Mouse (Mus musculus): ENCODE measurements around the gene Onecut1.

The Onecut1 gene

GRCm38 (mm10) chr9:74860461-74860860, 1.3 kb upstream of the Onecut1 start:
- DNase-seq (ENCODE audit: low spot score in 2 of 2) = no peak

DNA sequence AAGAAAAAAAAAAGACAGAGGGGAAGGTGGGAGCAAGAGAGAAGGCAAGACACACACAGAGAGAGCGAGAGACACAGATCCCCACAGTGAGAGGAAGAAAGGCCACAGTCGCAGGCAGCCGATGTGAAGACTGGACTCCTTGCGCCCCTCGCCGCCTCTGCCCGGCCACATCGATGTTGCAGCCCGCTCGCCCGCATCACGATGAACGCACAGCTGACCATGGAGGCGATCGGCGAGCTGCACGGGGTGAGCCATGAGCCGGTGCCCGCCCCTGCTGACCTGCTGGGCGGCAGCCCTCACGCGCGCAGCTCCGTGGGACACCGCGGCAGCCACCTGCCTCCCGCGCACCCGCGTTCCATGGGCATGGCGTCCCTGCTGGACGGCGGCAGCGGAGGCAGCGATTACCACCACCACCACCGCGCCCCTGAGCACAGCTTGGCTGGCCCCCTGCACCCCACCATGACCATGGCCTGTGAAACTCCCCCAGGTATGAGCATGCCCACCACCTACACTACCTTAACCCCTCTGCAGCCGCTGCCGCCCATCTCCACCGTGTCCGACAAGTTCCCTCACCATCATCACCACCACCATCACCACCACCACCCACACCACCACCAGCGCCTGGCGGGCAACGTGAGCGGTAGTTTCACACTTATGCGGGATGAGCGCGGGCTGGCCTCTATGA, 517 bp downstream of the Onecut1 start:
- DNase-seq (ENCODE audit: low spot score in 2 of 2) = no peak

- DNase-seq (ENCODE audit: low spot score in 2 of 2) = no peak
Observed at GRCm38 (mm10) chr9:74862783-74863654, 1.3 kb downstream of the Onecut1 start.

DNA sequence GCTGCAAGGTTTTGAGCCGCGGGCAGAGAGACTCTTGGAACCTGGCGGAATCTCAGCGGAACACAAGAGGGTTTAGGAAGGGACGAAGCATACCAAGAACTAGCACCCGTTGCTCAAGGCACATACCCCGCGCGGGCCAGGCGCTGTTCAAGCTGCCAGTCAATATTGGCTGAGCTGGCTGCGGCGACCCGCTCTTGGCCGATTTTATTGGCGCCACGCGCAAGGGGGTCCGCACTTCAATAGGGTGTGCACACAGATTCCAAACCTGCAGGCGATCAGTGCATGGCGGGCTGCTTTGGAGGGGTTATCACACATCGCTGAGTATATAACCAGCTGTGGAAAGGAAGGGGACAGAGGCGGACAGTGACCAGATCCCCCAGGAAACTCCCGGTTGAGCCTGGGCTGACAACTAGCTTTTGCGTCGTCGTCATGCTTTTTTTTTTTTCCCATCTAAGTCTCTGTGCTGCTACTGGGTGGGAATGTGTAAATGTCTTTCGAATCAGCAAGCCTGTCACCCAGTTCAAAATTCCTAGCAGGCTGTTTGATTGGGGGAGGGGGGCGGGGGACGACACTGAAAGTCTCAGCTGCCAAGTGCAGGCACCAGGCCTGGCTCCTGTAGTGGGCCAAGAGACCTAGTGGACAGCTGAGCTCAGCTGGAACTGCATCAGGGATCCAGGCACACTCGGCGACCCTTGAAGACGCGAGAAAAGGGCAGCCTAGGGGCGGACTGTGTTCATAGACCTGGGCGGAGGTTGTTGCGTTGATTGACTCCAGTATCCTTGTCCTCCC, 2.1 kb downstream of the Onecut1 start:
- no peak for DNase-seq (ENCODE audit: low spot score in 2 of 2)

DNA sequence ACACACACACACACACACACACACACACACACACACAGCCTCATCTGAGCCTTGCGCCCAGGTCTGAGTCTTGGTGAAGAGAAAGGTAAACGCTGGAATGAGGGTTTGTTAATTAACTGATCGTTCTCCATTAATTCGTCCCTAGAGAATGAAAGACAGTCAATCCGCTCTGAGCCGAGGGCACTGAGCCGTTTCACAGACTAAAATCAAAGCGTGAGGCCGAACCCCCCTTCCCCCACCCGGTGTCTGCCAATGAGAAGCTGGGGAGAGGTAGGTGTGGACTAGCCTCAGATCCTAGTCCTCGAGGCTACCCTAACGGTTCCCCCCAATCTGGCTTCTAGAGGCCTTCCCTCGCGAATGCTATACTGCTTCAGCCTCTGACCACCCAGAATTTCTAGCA, 2.8 kb downstream of the Onecut1 start:
- DNase-seq (ENCODE audit: low spot score in 2 of 2) = no peak

- no peak for DNase-seq (ENCODE audit: low spot score in 2 of 2)
Observed at GRCm38 (mm10) chr9:74866596-74867313, 5.0 kb downstream of the Onecut1 start.

DNA sequence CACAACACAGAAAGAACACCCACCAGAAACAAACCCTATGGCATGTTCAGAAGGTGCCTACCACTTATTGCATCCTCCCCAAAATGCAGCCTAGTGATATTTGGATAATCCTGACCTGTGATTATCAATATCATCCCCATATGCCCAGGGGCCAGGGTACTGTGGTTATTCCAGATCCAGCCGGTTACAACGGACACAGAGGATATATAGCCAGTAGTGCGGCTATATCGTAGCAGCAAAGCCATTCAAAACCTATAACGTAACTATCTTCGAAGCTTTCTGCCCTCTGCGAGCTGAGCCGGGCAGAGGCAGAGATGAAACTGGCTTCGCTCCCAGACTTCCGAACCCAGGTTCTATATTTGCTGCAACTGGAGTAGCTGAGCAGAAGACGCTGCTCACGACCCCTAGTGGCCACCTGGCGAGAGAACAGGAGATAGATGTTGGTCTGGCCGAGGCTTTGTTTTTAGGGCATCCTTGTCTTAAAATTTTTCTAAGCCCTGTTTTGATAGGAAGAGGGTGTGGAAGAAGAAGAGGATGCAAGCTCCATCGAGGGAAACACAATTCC, 6.0 kb downstream of the Onecut1 start:
- DNase-seq (ENCODE audit: low spot score in 2 of 2) = peak; percentile 60 to 64

GRCm38 (mm10) chr9:74868336-74868950, 6.7 kb downstream of the Onecut1 start:
- DNase-seq (ENCODE audit: low spot score in 2 of 2) = no peak

GRCm38 (mm10) chr9:74870960-74871688, 9.4 kb downstream of the Onecut1 start:
- DNase-seq (ENCODE audit: low spot score in 2 of 2) = peak; percentile 74 to 92

- no peak for DNase-seq (ENCODE audit: low spot score in 2 of 2)
Observed at GRCm38 (mm10) chr9:74876328-74876727, 14.6 kb downstream of the Onecut1 start.

- DNase-seq (ENCODE audit: low spot score in 2 of 2) = no peak
Observed at GRCm38 (mm10) chr9:74877709-74878108, 16.0 kb downstream of the Onecut1 start.

- no peak for DNase-seq (ENCODE audit: low spot score in 2 of 2)
Observed at GRCm38 (mm10) chr9:74887866-74888265, 26.1 kb downstream of the Onecut1 start.

GRCm38 (mm10) chr9:74896742-74897141, 35.0 kb downstream of the Onecut1 start:
- DNase-seq (ENCODE audit: low spot score in 2 of 2) = no peak

GRCm38 (mm10) chr9:74897375-74897982, 35.8 kb downstream of the Onecut1 start:
- no peak for DNase-seq (ENCODE audit: low spot score in 2 of 2)

- DNase-seq (ENCODE audit: low spot score in 2 of 2) = no peak
Observed at GRCm38 (mm10) chr9:74900141-74900540, 38.4 kb downstream of the Onecut1 start.

GRCm38 (mm10) chr9:74904866-74905508, 43.3 kb downstream of the Onecut1 start:
- peak; percentile 62 to 80 for DNase-seq (ENCODE audit: low spot score in 2 of 2)

GRCm38 (mm10) chr9:74906951-74907350, 45.2 kb downstream of the Onecut1 start:
- DNase-seq (ENCODE audit: low spot score in 2 of 2) = no peak

DNA sequence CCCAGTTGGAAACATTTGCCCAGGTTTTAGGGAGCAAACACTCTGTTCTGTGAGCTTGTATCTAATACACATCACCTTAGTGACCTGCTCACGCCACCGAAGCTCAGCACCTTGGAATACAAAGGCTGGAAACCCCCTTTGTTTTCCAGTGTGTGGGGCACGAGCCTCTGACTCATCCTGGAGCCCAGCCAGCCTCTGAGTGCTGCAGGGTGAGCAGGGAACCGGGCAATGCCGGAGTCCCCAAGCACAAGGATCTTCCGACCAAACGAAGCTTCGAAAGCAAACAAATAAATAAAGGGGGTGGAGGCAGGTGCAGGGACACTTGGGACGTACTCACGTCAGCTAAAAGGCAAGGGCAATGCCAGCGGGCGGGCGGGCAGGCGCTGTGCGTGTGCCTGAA, 47.5 kb downstream of the Onecut1 start:
- no peak for DNase-seq (ENCODE audit: low spot score in 2 of 2)

GRCm38 (mm10) chr9:74910226-74910759, 48.6 kb downstream of the Onecut1 start:
- DNase-seq (ENCODE audit: low spot score in 2 of 2) = no peak
